Mouse (Mus musculus) MEL (cell line): ENCODE measurements at regions not wholly inside any gene's neighbourhood (a gene's known extent, or its start where the extent isn't known, plus 50 kb on each side); places are given as distances from the start of the nearest gene placed in this dataset.

Source experiments
- DNase-seq: peaks from one replicate; pipeline ENCODE4 v3.0.0; 2011; ENCODE audit warnings: low read depth, low spot score
- H3K27ac ChIP-seq: 2 replicates; pipeline ENCODE4 v1.5.1; 2012; ENCODE audit warnings: low read depth, mild to moderate bottlenecking, control low read depth, low read length, moderate library complexity; ENCODE audit not compliant: control insufficient read depth
- H3K27me3 ChIP-seq, 2 experiments: fragments of 150-350 bp in 1 of 2; sonication (generic) in 1 of 2; 2 replicates each; pipeline ENCODE4 v1.6.1; 2012; ENCODE audit warnings: low read length in 2 of 2, mild to moderate bottlenecking in 2 of 2, improper control_type of control experiment in 1 of 2, moderate library complexity in 1 of 2; ENCODE audit not compliant: insufficient read depth in 2 of 2, control insufficient read depth in 1 of 2
- H3K36me3 ChIP-seq, 2 experiments: 2 replicates each; pipeline ENCODE4 v1.6.1; 2012 to 2014; ENCODE audit warnings: low read length in 2 of 2, improper control_type of control experiment in 1 of 2, inconsistent platforms in 1 of 2, mild to moderate bottlenecking in 1 of 2; ENCODE audit not compliant: insufficient read depth in 2 of 2, control insufficient read depth in 1 of 2
- H3K4me1 ChIP-seq, 2 experiments: fragments of 150-350 bp in 1 of 2; sonication (generic) in 1 of 2; 2 replicates each; pipeline ENCODE4 v1.6.1; 2012; ENCODE audit warnings: low read length in 2 of 2, improper control_type of control experiment in 1 of 2, mild to moderate bottlenecking in 1 of 2; ENCODE audit not compliant: insufficient read depth in 2 of 2, control insufficient read depth in 1 of 2
- H3K4me3 ChIP-seq, 2 experiments: fragments of 150-350 bp in 1 of 2; sonication (generic) in 1 of 2; 2 replicates each; pipeline ENCODE4 v1.5.1; 2012; ENCODE audit warnings: low read depth in 2 of 2, low read length in 2 of 2, mild to moderate bottlenecking in 2 of 2, moderate library complexity in 2 of 2, control low read depth in 1 of 2, improper control_type of control experiment in 1 of 2; ENCODE audit not compliant: control insufficient read depth in 1 of 2, insufficient read depth in 1 of 2
- H3K79me2 ChIP-seq: 2 replicates; pipeline ENCODE4 v1.6.1; 2012; ENCODE audit warnings: mild to moderate bottlenecking, low read length, moderate library complexity; ENCODE audit not compliant: control insufficient read depth, poor library complexity, insufficient read depth
- H3K9ac ChIP-seq: 2 replicates; pipeline ENCODE4 v1.6.1; 2012; ENCODE audit warnings: low read depth, mild to moderate bottlenecking, control low read depth, low read length, moderate library complexity; ENCODE audit not compliant: control insufficient read depth, poor library complexity, severe bottlenecking
- H3K9me3 ChIP-seq: fragments of 150-350 bp; sonication (generic); replicated peaks from 2 replicates; pipeline ENCODE4 v1.6.1; 2012; ENCODE audit warnings: mild to moderate bottlenecking, low read length, improper control_type of control experiment, moderate library complexity; ENCODE audit not compliant: insufficient read depth
- BHLHE40 ChIP-seq: IDR thresholded peaks from 2 replicates; pipeline ENCODE4 v1.6.1; 2012; ENCODE audit warnings: low read depth, mild to moderate bottlenecking, inconsistent platforms, low read length, improper control_type of control experiment, borderline replicate concordance
- CHD2 ChIP-seq: IDR thresholded peaks from 2 replicates; pipeline ENCODE4 v1.6.1; 2011; ENCODE audit warnings: low read length, improper control_type of control experiment
- ELF1 ChIP-seq: IDR thresholded peaks from 2 replicates; pipeline ENCODE4 v1.6.1; 2014; ENCODE audit warnings: low read depth, mild to moderate bottlenecking, inconsistent platforms, low read length, improper control_type of control experiment, moderate library complexity
- GATA1 ChIP-seq: IDR thresholded peaks from 2 replicates; pipeline ENCODE4 v1.6.1; 2011; ENCODE audit warnings: low read depth, low read length, improper control_type of control experiment
- HCFC1 ChIP-seq: IDR thresholded peaks from 2 replicates; pipeline ENCODE4 v1.6.1; 2012; ENCODE audit warnings: low read depth, mild to moderate bottlenecking, inconsistent platforms, low read length, improper control_type of control experiment, moderate library complexity
- JUND ChIP-seq: IDR thresholded peaks from 2 replicates; pipeline ENCODE4 v1.6.1; 2011; ENCODE audit warnings: low read depth, mild to moderate bottlenecking, improper control_type of control experiment, low read length
- MEF2A ChIP-seq: IDR thresholded peaks from 2 replicates; pipeline ENCODE4 v1.6.1; 2014; ENCODE audit warnings: low read depth, mild to moderate bottlenecking, inconsistent platforms, low read length, improper control_type of control experiment; ENCODE audit not compliant: poor library complexity, insufficient replicate concordance, severe bottlenecking; ENCODE audit errors: extremely low read depth
- MXI1 ChIP-seq: IDR thresholded peaks from 2 replicates; pipeline ENCODE4 v1.6.1; 2011; ENCODE audit warnings: mild to moderate bottlenecking, low read depth, low read length, improper control_type of control experiment
- MYC ChIP-seq: IDR thresholded peaks from 2 replicates; pipeline ENCODE4 v1.6.1; 2011; ENCODE audit warnings: low read depth, mild to moderate bottlenecking, low read length, improper control_type of control experiment, moderate library complexity
- NELFE ChIP-seq: IDR thresholded peaks from 2 replicates; pipeline ENCODE4 v1.6.1; 2011; ENCODE audit warnings: low read depth, low read length, improper control_type of control experiment
- NRF1 ChIP-seq: IDR thresholded peaks from 2 replicates; pipeline ENCODE4 v1.6.1; 2014; ENCODE audit warnings: low read depth, mild to moderate bottlenecking, inconsistent platforms, low read length, improper control_type of control experiment, moderate library complexity; ENCODE audit not compliant: poor library complexity, insufficient read depth, severe bottlenecking
- POLR2AphosphoS5 ChIP-seq: IDR thresholded peaks from 2 replicates; pipeline ENCODE4 v1.6.1; 2012; ENCODE audit warnings: low read depth, borderline replicate concordance, mild to moderate bottlenecking, inconsistent platforms, low read length, moderate library complexity, mixed read lengths
- RAD21 ChIP-seq: IDR thresholded peaks from 2 replicates; pipeline ENCODE4 v1.6.1; 2011; ENCODE audit warnings: mild to moderate bottlenecking, low read depth, low read length, improper control_type of control experiment
- SIN3A ChIP-seq: IDR thresholded peaks from 2 replicates; pipeline ENCODE4 v1.6.1; 2012; ENCODE audit warnings: low read length, improper control_type of control experiment, inconsistent platforms
- TCF12 ChIP-seq: IDR thresholded peaks from 2 replicates; pipeline ENCODE4 v1.6.1; 2014; ENCODE audit warnings: low read depth, mild to moderate bottlenecking, inconsistent platforms, low read length, improper control_type of control experiment, moderate library complexity
- ZC3H11A ChIP-seq: IDR thresholded peaks from 2 replicates; pipeline ENCODE4 v1.6.1; 2012; ENCODE audit warnings: low read depth, mild to moderate bottlenecking, inconsistent platforms, low read length, improper control_type of control experiment
- ZKSCAN1 ChIP-seq: IDR thresholded peaks from 2 replicates; pipeline ENCODE4 v1.6.1; 2012; ENCODE audit warnings: low read depth, mild to moderate bottlenecking, inconsistent platforms, low read length, improper control_type of control experiment, moderate library complexity
- ZNF384 ChIP-seq: IDR thresholded peaks from 2 replicates; pipeline ENCODE4 v1.6.1; 2012; ENCODE audit warnings: low read depth, mild to moderate bottlenecking, inconsistent platforms, low read length, improper control_type of control experiment

DNA sequence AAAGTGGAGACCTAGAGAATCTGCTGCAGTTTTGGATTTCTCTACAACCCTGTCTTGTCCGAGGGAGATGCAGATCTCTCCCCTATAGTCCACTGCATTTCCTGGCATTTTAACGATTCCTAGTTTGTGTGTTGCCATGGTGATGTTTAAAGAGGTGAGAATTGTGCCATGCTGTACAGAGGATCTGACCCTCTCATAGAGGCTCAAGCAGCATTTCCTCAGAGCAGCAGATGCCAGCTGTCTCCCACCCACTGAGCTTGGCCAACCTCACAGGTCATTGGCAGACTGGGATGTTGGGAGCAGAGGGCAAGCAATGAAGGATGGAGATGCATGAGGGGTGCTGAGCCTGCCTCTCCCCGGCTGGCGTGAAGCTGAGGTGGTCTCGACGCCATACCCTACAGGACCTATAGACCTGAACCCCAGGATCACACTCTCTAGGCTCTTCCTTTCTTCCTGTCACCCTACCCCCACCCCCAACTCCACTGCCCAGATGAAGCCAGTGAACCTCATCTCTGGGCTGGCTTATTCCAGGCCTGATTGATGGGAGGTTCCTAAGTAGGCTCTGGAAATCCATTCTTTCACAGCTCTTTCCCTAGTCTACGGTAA, 198.0 kb downstream of the Agtpbp1 start:
- Histone ChIP-seq H3K4me3 (no peak overlapping the region), H3K36me3 (no peaks in the 10 kb centered on the region), H3K4me1 (0 out of 4 replicates have a peak, but pooled peaks cover 0 to 2% of the 10 kb centered on the region in 2 experiments), H3K9ac (no peak overlapping the region), H3K27me3 (no peaks in the 10 kb centered on the region), H3K79me2 (no peaks in the 10 kb centered on the region)
- DNase-seq, result no peak
- no peak for TF ChIP-seq NELFE
- TF ChIP-seq, all 39 proteins: peak for 0
- Histone ChIP-seq H3K9me3 (no peaks in the 10 kb centered on the region), H3K27ac (no peak overlapping the region)

DNA sequence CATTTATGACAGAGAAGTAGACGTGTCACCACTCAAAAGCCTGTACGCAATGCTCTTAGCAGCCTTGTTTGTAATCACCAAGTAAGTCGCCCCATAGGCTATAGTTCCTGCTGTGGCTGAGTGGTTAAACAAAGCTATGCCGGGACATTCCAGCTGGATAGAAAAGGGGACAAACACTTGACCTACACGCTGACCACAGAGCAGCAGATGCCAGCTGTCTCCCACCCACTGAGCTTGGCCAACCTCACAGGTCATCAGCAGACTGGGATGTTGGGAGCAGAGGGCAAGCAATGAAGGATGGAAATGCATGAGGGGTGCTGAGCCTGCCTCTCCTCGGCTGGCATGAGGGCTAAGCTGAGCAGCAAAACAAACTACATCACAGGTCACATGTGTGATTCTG, 199.2 kb downstream of the Agtpbp1 start:
- no peak for DNase-seq
- Histone ChIP-seq H3K4me3 (no peak overlapping the region), H3K36me3 (no peaks in the 10 kb centered on the region), H3K9ac (no peak overlapping the region), H3K27ac (no peak overlapping the region), H3K27me3 (no peaks in the 10 kb centered on the region), H3K4me1 (no peaks in the 10 kb centered on the region), H3K79me2 (no peaks in the 10 kb centered on the region), H3K9me3 (no peaks in the 10 kb centered on the region)
- no peak for TF ChIP-seq GATA1
- TF ChIP-seq ZC3H11A, result no peak
- TF ChIP-seq BHLHE40, result no peak
- TF ChIP-seq SIN3A, result no peak
- no peak for TF ChIP-seq NRF1
- TF ChIP-seq JUND, result no peak
- no peak for TF ChIP-seq TCF12
- no peak for TF ChIP-seq RAD21
- no peak for TF ChIP-seq ZNF384
- no peak for TF ChIP-seq MEF2A
- TF ChIP-seq POLR2AphosphoS5, result no peak
- no peak for TF ChIP-seq MXI1
- no peak for TF ChIP-seq CHD2
- no peak for TF ChIP-seq ZKSCAN1
- TF ChIP-seq MYC, result no peak
- TF ChIP-seq HCFC1, result no peak
- no peak for TF ChIP-seq ELF1
